Mouse (Mus musculus): ENCODE measurements at regions not wholly inside any gene's neighbourhood (a gene's known extent, or its start where the extent isn't known, plus 50 kb on each side); places are given as distances from the start of the nearest gene placed in this dataset.

- no peak for ATAC-seq
- 77% methylated on average over 6 of the region's 6 CpGs for WGBS
- no peaks in the 10 kb centered on the region for H3K27me3 ChIP-seq (replicated peaks; ENCODE audit: insufficient read depth, low read length)
- no peak for TF ChIP-seq CTCF (IDR thresholded peaks at IDR 0.05)
- TF ChIP-seq EP300 (IDR thresholded peaks at IDR 0.05), result no peak
- H3K4me2 ChIP-seq (replicated peaks; ENCODE audit: low read depth, low read length), result no peak overlapping the region
- no peaks in the 10 kb centered on the region for H3K9me3 ChIP-seq (ENCODE audit: low read length)
- no peak overlapping the region for H3K4me3 ChIP-seq (ENCODE audit: low read depth, low read length)
- H3K9ac ChIP-seq (replicated peaks; ENCODE audit: low read depth), result no peak overlapping the region
- H3K27ac ChIP-seq (ENCODE audit: low read length), result no peak overlapping the region
- no peak for DNase-seq (ENCODE audit: low spot score)
- no peaks in the 10 kb centered on the region for H3K36me3 ChIP-seq (ENCODE audit: insufficient read depth, low read length)
- no peaks in the 10 kb centered on the region for H3K4me1 ChIP-seq (ENCODE audit: insufficient read depth, low read depth, low read length)
Measured at GRCm38 (mm10) chr13:84639087-84640022, 417.3 kb downstream of the Tmem161b start.

DNA sequence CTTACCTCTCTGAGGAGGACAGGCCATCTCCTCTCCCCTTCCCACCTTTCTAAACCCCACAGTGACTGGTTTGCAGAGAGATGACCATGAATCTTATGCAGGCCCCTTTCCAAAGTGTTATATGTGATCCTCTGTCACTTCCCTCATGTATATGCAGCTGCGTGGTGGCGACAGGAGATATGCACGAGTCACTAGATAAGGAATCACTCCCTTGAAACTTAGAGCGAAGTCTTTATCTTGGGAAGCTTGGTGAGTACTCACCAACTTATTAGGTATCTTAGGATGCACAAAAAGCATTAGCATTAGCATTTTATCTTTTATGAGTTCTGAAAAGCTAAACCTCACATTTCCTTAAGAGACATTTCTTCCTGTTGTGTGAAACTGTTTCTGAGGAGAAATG lies 421.9 kb downstream of the Tmem161b start:
- 81% methylated on average over 4 of the region's 4 CpGs for WGBS
- no peaks in the 10 kb centered on the region for H3K4me1 ChIP-seq (ENCODE audit: insufficient read depth, low read depth, low read length)
- H3K27me3 ChIP-seq (replicated peaks; ENCODE audit: insufficient read depth, low read length), result no peaks in the 10 kb centered on the region

DNA sequence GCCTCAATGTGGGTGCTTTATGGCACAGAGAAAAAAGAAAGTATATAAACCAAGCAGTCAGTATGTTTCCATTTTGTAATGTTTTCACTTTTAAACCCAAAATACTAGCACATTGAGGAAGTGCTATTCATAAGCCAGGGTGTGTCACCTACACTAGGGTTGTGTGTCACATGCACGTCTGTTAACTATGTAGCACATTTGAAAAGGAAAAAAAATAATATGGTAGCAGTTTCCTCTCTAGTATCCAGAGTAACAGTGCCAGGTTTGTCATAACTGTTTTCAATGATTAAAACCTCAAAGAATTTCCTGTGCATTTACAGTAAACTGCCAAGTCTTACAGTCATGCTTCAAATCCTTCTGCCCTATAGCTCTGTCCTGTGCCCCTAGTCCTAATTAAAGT lies 424.8 kb downstream of the Tmem161b start:
- no peak overlapping the region for H3K4me2 ChIP-seq (replicated peaks; ENCODE audit: low read depth, low read length)
- H3K4me3 ChIP-seq (ENCODE audit: low read depth, low read length), result no peak overlapping the region
- no peaks in the 10 kb centered on the region for H3K36me3 ChIP-seq (ENCODE audit: insufficient read depth, low read length)
- 38% methylated on average over 1 of the region's 1 CpGs for WGBS
- no peaks in the 10 kb centered on the region for H3K9me3 ChIP-seq (ENCODE audit: low read length)
- ATAC-seq, result no peak
- TF ChIP-seq CTCF (IDR thresholded peaks at IDR 0.05), result no peak
- TF ChIP-seq EP300 (IDR thresholded peaks at IDR 0.05), result no peak
- no peak for DNase-seq (ENCODE audit: low spot score)
- H3K27me3 ChIP-seq (replicated peaks; ENCODE audit: insufficient read depth, low read length), result no peaks in the 10 kb centered on the region
- H3K9ac ChIP-seq (replicated peaks; ENCODE audit: low read depth), result no peak overlapping the region
- H3K27ac ChIP-seq (ENCODE audit: low read length), result no peak overlapping the region
- H3K4me1 ChIP-seq (ENCODE audit: insufficient read depth, low read depth, low read length), result no peaks in the 10 kb centered on the region

More for the DNA sequence above, 421.9 kb downstream of the Tmem161b start:
- no peak overlapping the region for H3K4me3 ChIP-seq (ENCODE audit: low read depth, low read length)
- no peak for DNase-seq (ENCODE audit: low spot score)
- no peak for ATAC-seq
- H3K27ac ChIP-seq (ENCODE audit: low read length), result no peak overlapping the region
- H3K9ac ChIP-seq (replicated peaks; ENCODE audit: low read depth), result no peak overlapping the region
- no peaks in the 10 kb centered on the region for H3K36me3 ChIP-seq (ENCODE audit: insufficient read depth, low read length)
- H3K9me3 ChIP-seq (ENCODE audit: low read length), result no peaks in the 10 kb centered on the region
- TF ChIP-seq CTCF (IDR thresholded peaks at IDR 0.05) (no peak), EP300 (IDR thresholded peaks at IDR 0.05) (no peak)
- H3K4me2 ChIP-seq (replicated peaks; ENCODE audit: low read depth, low read length), result no peak overlapping the region

- WGBS, result 44% methylated on average over 1 of the region's 1 CpGs
- Histone ChIP-seq H3K27ac (ENCODE audit: low read length) (no peak overlapping the region), H3K36me3 (ENCODE audit: insufficient read depth, low read length) (no peaks in the 10 kb centered on the region), H3K9me3 (ENCODE audit: low read length) (no peaks in the 10 kb centered on the region), H3K4me1 (ENCODE audit: insufficient read depth, low read depth, low read length) (no peaks in the 10 kb centered on the region), H3K4me3 (ENCODE audit: low read depth, low read length) (no peak overlapping the region), H3K9ac (replicated peaks; ENCODE audit: low read depth) (no peak overlapping the region), H3K4me2 (replicated peaks; ENCODE audit: low read depth, low read length) (no peak overlapping the region), H3K27me3 (replicated peaks; ENCODE audit: insufficient read depth, low read length) (no peaks in the 10 kb centered on the region)
- ATAC-seq (no peak), DNase-seq (ENCODE audit: low spot score) (no peak)
- TF ChIP-seq CTCF (IDR thresholded peaks at IDR 0.05), result no peak
- TF ChIP-seq EP300 (IDR thresholded peaks at IDR 0.05), result no peak
Measured at GRCm38 (mm10) chr13:84648056-84648455, 426.0 kb downstream of the Tmem161b start.

DNA sequence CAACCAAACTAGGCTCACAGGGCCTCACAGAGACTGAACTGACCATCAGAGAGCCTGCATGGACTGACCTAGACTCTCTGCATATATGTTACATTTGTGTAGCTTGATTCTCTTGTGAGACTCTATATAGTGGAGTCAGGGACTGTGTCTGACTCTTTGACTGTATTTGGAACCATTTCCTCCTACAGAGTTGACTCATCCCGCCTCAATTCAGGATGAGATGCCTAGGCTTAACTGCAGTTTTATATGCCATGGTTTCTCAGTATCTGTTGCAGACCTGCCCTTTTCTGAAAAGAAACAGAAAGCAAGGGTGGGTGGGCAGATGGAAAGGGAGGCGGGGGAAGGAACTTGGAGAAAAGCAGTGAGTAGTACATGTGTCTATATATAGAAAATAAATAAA lies 441.9 kb downstream of the Tmem161b start:
- Histone ChIP-seq H3K9ac (replicated peaks; ENCODE audit: low read depth) (no peak overlapping the region), H3K4me1 (ENCODE audit: insufficient read depth, low read depth, low read length) (no peaks in the 10 kb centered on the region), H3K27me3 (replicated peaks; ENCODE audit: insufficient read depth, low read length) (no peaks in the 10 kb centered on the region), H3K36me3 (ENCODE audit: insufficient read depth, low read length) (no peaks in the 10 kb centered on the region), H3K4me2 (replicated peaks; ENCODE audit: low read depth, low read length) (no peak overlapping the region), H3K27ac (ENCODE audit: low read length) (no peak overlapping the region), H3K4me3 (ENCODE audit: low read depth, low read length) (no peak overlapping the region), H3K9me3 (ENCODE audit: low read length) (no peaks in the 10 kb centered on the region)
- WGBS, result 70% methylated on average over 2 of the region's 2 CpGs
- ATAC-seq, result no peak
- no peak for TF ChIP-seq EP300 (IDR thresholded peaks at IDR 0.05)
- no peak for TF ChIP-seq CTCF (IDR thresholded peaks at IDR 0.05)
- DNase-seq (ENCODE audit: low spot score), result no peak

DNA sequence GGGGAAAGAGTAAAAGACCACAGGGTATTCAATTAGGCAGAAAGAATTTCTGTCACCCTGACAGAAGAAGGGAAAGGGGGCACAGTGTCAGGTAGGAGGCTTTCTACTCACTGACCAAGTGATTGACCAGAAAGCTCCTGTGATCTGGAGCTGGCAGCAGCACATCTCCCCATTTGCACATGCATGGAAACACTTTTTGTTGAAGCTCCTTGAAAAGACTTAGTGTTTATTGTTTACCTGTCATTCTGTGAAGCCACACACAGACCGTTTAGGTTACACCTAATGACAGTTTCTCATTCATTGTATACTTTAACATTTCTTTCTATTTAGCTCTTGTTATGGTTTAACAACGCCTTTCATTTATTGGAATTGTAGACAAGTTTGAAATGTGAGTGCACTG lies 458.9 kb downstream of the Tmem161b start:
- 31% methylated on average over 2 of the region's 2 CpGs for WGBS
- Histone ChIP-seq H3K9me3 (ENCODE audit: low read length) (no peaks in the 10 kb centered on the region), H3K27ac (ENCODE audit: low read length) (no peak overlapping the region), H3K9ac (replicated peaks; ENCODE audit: low read depth) (no peak overlapping the region), H3K27me3 (replicated peaks; ENCODE audit: insufficient read depth, low read length) (no peaks in the 10 kb centered on the region), H3K4me3 (ENCODE audit: low read depth, low read length) (no peak overlapping the region), H3K4me1 (ENCODE audit: insufficient read depth, low read depth, low read length) (no peaks in the 10 kb centered on the region), H3K4me2 (replicated peaks; ENCODE audit: low read depth, low read length) (no peak overlapping the region), H3K36me3 (ENCODE audit: insufficient read depth, low read length) (no peaks in the 10 kb centered on the region)
- no peak for TF ChIP-seq EP300 (IDR thresholded peaks at IDR 0.05)
- no peak for TF ChIP-seq CTCF (IDR thresholded peaks at IDR 0.05)
- ATAC-seq, result no peak
- no peak for DNase-seq (ENCODE audit: low spot score)
